Mouse (Mus musculus) testis, adult 2 months (tissue): ENCODE data around the gene Syne4. TPM values are rescaled to one million over a fixed set of nuclear protein-coding genes. Genes with fewer than 3 reads are reported as not detected.

ENCODE experiments used
- H3K27ac ChIP-seq: fragments of 200-500 bp; 2 replicates; pipeline ENCODE4 v1.5.1; 2012; ENCODE audit warnings: low read depth, low read length; ENCODE audit not compliant: control insufficient read depth, insufficient read depth
- H3K27me3 ChIP-seq: fragments of 200-500 bp; 2 replicates; pipeline ENCODE4 v1.6.1; 2012; ENCODE audit warnings: mild to moderate bottlenecking, low read length, moderate library complexity; ENCODE audit not compliant: control insufficient read depth, insufficient read depth
- H3K36me3 ChIP-seq: fragments of 200-500 bp; 2 replicates; pipeline ENCODE4 v1.6.1; 2012; ENCODE audit warnings: mild to moderate bottlenecking, low read length; ENCODE audit not compliant: control insufficient read depth, insufficient read depth
- H3K4me1 ChIP-seq: fragments of 200-500 bp; 2 replicates; pipeline ENCODE4 v1.6.1; 2012; ENCODE audit warnings: low read length; ENCODE audit not compliant: control insufficient read depth, insufficient read depth
- H3K4me3 ChIP-seq: fragments of 200-500 bp; 2 replicates; pipeline ENCODE4 v1.5.1; 2012; ENCODE audit warnings: low read depth, mild to moderate bottlenecking, low read length, moderate library complexity, mixed read lengths; ENCODE audit not compliant: control insufficient read depth
- CTCF ChIP-seq: fragments of 200-500 bp; IDR thresholded peaks from 2 replicates; pipeline ENCODE4 v1.5.1; 2012; ENCODE audit warnings: low read depth, mild to moderate bottlenecking, inconsistent platforms, low read length, moderate library complexity; ENCODE audit not compliant: control insufficient read depth, insufficient read depth, insufficient replicate concordance
- POLR2A ChIP-seq: fragments of 200-500 bp; IDR thresholded peaks from 2 replicates; pipeline ENCODE4 v1.6.1; 2012; ENCODE audit warnings: low read depth, mild to moderate bottlenecking, inconsistent platforms, low read length, moderate library complexity; ENCODE audit not compliant: control insufficient read depth
- polyA plus RNA-seq: library from polyadenylated mRNA; depleted of rRNA; stranded (reverse); fragments of >200 nt; gene quantifications from 2 replicates; pipeline ENCODE4 v1.2.3, GENCODE M21; 2012

Gene Syne4
- polyA plus RNA-seq, 1 experiment, result 7.4 TPM

- Histone ChIP-seq H3K36me3 (no peaks in the 10 kb centered on the region), H3K4me3 (peak overlapping the region; percentile 80), H3K27ac (peak overlapping the region; percentile 59; the same call in 1 of the 2 replicates), H3K27me3 (no peaks in the 10 kb centered on the region), H3K4me1 (peaks cover 7% of the 10 kb centered on the region)
- TF ChIP-seq CTCF (no peak), POLR2A (no peak)
These were observed 8.3 kb downstream of the Syne4 start for GRCm38 (mm10) chr7:30322865-30323264.

DNA sequence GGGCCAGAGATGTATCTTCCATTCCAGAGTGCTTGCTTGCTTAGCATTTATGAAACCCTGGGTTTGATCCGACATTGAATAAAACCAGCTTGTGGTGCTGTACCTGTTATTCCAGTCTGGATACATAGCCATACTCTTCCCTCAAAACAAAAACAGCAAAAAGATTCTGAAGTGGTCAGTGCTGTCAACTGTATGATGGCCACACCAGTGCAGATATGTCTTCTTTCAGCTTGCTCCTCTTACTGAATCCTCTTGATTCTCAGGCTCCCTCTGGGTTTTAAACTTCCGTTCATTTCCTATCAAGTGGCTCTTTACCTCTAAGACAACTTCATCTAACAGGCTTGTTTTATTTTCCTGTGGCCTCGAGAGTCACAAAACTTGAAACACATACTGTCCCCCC, 9.2 kb downstream of the Syne4 start, which contains the start of gene Sdhaf1:
TSS of gene Sdhaf1 (minus strand) at position 101 of the 400 bp plus-strand sequence.
- H3K27ac ChIP-seq, result peak within 1 kb of the TSS; percentile 59; the same call in 1 of the 2 replicates
- no peaks in the 10 kb centered on the region for H3K36me3 ChIP-seq
- no peak for TF ChIP-seq CTCF
- TF ChIP-seq POLR2A, result no peak
- peak within 1 kb of the TSS; percentile 80 for H3K4me3 ChIP-seq
- H3K27me3 ChIP-seq, result no peaks in the 10 kb centered on the region
- H3K4me1 ChIP-seq, result peaks cover 7% of the 10 kb centered on the region

GRCm38 (mm10) chr7:30324300-30324944, 9.8 kb downstream of the Syne4 start:
- Histone ChIP-seq H3K4me3 (no peak overlapping the region), H3K36me3 (no peaks in the 10 kb centered on the region), H3K27me3 (no peaks in the 10 kb centered on the region), H3K27ac (no peak overlapping the region), H3K4me1 (peaks cover 7% of the 10 kb centered on the region)
- no peak for TF ChIP-seq POLR2A
- no peak for TF ChIP-seq CTCF

DNA sequence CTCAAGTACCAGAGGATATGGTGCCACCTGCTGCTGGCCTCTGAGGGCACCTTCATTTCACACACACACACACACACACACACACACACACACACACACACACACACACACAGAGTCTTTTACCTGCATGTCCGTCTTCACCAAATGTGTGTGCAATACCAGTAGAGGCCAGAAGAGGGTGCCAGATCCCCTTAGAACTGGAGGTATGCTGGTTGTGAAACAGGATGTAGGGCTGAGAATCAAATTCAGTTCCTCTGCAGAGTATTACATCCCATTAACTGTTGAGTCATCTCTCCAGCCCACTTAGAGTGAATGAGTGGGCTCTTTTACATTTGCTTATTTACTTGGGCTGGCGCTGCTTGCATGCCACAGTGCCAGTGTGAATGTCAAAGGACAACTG, 10.8 kb downstream of the Syne4 start:
- peaks cover 7% of the 10 kb centered on the region for H3K4me1 ChIP-seq
- H3K36me3 ChIP-seq, result no peaks in the 10 kb centered on the region
- no peak overlapping the region for H3K4me3 ChIP-seq
- TF ChIP-seq CTCF (peak; percentile 41; the same call in 1 of the 2 replicates), POLR2A (no peak)
- H3K27ac ChIP-seq, result no peak overlapping the region
- H3K27me3 ChIP-seq, result no peaks in the 10 kb centered on the region

GRCm38 (mm10) chr7:30326427-30326826, 11.8 kb downstream of the Syne4 start:
- H3K4me1 ChIP-seq, result peaks cover 6% of the 10 kb centered on the region
- no peak overlapping the region for H3K4me3 ChIP-seq
- TF ChIP-seq POLR2A (no peak), CTCF (no peak)
- H3K36me3 ChIP-seq, result no peaks in the 10 kb centered on the region
- H3K27ac ChIP-seq, result no peak overlapping the region
- H3K27me3 ChIP-seq, result no peaks in the 10 kb centered on the region

DNA sequence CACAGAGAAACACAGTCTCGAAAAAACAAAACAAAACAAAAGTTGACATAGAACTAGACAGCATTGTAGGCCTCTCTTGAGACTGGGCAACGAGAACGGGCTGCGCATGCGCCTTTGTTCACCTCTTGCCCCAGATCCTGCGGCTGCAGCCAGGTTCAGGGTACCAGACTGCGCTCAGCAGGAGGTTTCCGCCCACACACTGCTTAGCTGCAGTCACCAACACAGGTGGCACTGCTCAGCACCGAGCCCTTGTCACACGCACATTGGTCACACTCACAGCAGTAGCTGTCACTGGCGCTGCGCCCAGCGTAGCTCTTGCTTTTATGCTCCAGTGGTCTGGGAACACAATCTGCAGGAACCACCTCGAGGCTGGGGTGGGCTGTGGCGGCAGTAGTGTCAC, 12.5 kb downstream of the Syne4 start:
- TF ChIP-seq POLR2A, result no peak
- Histone ChIP-seq H3K27me3 (no peaks in the 10 kb centered on the region), H3K4me1 (peaks cover 4% of the 10 kb centered on the region), H3K36me3 (no peaks in the 10 kb centered on the region), H3K4me3 (no peak overlapping the region), H3K27ac (no peak overlapping the region)

- no peaks in the 10 kb centered on the region for H3K36me3 ChIP-seq
- no peak overlapping the region for H3K27ac ChIP-seq
- TF ChIP-seq CTCF, result no peak
- TF ChIP-seq POLR2A, result no peak
- no peaks in the 10 kb centered on the region for H3K27me3 ChIP-seq
- no peak overlapping the region for H3K4me3 ChIP-seq
- peaks cover 9% of the 10 kb centered on the region for H3K4me1 ChIP-seq
These were observed 13.8 kb downstream of the Syne4 start for GRCm38 (mm10) chr7:30328379-30328778.
